Mouse (Mus musculus): ENCODE results near the gene Terb1.

Terb1 gene

DNA sequence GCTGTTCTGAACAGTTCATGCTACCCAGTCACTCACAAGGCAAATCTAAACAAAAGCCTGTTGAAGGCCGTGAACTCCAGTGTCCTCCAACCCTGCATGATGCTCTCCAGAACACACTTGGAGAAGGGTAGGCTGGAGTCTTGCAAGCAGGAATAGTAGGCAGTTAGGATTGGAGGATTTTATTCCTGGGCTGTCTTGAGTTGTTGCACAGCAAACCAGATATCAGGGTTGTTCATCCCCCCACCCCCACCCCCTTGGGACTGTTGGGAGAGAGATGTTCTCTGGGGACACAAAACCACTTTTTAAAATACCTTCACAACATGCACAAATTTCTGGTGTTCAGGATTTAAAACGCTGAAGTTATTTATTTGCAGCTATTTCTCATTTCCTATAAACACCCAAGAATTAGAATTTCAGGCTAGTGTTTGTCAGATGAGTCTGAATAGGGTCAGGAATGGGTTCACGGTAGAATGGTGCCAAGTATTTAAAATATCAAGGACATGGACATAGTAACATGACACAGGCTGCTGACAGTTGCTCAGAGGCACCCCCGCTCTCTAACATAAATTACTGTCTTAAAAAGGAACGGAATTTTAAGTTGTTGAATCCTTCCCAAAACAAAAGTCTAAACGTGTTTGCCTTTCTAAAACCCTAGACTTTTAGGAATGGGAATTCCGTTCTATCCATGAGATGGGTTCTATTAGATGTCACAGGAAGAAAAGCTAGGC lies 96.7 kb downstream of the Terb1 start:
- DNase-seq (ENCODE audit: low read depth, low spot score), result no peak

DNA sequence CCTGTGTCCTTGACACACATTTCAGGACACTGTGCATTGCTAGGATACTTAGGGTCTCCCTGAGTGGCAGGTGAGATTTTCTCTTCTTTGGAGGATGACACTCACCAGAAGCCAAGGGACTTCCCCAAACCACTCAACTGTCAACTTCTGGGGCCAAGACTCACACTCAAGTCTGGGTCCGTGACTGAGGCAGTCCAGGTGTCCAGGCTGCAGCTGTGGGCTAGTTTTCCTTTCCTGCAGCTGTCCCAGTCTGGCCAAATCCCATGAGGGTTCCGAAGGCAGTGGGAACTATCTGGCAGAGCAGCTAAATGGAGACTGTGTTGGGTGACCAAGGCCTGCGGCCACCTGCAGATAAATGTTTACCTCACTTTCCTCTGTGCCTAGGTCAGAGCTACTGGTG lies 97.7 kb downstream of the Terb1 start:
- no peak for DNase-seq (ENCODE audit: low read depth, low spot score)

DNA sequence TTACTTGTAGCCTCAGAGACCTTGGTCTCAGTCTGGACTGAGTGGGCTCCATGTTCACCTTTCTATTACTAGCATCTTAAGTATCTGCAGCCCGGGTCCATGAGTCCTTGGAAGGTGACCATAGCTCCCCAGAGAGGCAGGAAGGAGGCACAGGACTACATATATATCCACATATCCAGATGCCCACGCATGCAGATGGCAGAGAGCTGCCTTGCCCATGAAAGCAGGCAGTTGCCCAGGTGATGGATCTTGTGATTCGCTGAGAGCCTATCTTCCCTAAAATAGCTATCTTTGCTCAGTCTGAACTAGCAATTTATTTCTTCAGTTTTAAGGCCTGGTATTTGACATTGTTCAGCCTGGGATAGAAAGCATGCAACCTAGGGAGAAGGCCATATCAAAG lies 98.2 kb downstream of the Terb1 start:
- DNase-seq (ENCODE audit: low read depth, low spot score), result no peak

DNA sequence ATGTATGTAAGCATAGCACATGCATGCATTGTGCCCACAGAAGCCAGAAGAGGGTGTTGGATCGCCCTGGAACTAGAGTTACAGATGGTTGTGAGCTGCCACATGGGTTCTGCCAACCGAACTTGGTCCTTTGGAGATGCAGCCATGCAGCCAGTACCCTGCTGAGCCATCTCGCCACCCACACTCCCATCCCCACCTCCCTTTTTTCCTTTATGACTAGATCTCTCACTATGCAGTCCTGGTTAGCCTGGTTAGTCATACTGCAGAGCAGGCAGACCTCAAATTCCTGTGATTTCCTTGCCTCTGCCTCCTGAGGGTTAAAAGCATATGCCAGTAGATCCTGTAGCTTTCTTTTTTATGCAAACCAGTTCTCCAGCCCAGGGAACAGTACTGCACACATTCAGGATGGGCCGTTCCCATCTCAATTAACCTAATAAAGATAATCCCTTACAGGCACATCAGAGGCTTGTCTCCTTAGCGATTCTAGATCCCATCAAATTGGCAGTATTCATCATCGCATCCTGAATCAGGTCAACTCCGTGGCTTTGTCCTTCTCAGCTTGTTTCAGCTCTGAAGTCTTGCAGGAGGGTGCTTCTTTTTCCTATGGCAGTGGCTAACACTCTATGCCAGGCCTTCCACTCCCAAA lies 99.0 kb downstream of the Terb1 start:
- no peak for DNase-seq (ENCODE audit: low read depth, low spot score)

DNA sequence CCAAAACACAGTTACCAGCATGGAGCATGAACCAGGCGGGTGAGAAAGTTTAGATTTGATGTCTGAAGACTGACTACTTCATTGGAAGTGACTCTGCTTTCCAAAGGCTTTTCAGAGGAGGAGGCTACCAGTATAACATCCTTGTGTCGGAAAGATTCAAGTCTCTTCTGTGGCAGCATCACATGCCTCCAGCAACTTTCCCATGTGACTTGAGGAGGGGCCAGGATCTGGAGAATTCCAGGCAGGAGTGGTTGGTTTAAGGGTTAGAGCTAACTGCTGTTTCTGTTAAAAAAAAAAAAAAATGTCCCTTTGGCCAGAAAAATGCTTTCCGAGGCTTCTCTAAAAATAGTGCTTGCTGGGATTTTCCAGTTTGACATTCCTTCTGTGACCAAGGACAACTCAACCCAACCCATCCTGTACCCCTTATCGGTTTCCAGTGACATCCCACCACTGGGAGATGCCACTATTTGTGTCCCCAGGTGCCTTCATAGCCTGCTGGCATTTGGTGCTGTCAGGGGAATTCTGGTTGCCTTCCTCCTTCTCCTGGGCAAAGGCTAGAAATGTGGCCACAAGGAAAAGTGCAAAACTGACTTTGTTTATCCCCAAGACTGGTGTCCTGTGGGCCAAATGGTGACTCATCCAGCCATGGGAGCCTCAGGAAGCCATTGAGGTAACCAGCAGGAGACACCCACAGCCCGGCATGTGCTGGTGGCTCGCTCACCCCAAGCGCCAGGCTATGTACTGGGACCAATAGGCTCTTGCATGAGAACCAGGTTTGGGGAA lies 101.2 kb downstream of the Terb1 start:
- no peak for DNase-seq (ENCODE audit: low read depth, low spot score)

DNA sequence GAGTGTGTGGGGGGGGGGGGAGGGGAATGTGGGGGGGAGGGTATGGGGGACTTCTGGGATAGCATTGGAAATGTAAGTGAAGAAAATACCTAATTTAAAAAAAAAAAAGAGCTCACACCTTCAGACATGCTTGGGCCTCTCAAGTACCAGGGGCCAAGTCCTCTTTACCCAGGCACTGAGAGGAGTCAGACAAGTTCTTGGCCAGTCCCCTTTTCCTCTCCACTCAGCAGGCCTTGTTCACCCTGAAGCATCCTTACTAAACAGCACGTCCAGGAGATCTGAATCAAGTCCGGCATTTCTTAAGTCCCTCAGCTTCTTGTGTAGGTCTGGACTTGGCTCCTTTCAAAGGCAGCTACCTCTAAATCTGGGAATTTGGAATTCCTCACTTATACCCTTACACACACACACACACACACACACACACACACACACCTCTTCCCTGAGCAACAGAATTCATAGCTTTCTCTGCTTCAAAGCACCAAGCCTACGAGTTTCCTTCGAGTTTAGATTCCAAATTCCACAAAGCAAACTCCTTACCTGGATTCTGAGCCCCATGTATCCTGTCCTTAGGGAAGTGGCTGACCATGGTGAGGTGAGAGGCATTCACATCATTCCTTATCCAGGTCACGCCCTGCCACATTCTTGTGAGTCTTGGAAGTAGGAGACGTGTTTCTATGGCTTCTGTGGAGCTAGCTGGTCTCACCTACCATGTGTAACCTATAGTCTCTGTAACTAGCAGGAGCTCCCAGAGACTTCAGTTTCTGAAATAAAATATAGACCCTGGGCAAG lies 103.2 kb downstream of the Terb1 start:
- DNase-seq (ENCODE audit: low read depth, low spot score), result no peak

DNA sequence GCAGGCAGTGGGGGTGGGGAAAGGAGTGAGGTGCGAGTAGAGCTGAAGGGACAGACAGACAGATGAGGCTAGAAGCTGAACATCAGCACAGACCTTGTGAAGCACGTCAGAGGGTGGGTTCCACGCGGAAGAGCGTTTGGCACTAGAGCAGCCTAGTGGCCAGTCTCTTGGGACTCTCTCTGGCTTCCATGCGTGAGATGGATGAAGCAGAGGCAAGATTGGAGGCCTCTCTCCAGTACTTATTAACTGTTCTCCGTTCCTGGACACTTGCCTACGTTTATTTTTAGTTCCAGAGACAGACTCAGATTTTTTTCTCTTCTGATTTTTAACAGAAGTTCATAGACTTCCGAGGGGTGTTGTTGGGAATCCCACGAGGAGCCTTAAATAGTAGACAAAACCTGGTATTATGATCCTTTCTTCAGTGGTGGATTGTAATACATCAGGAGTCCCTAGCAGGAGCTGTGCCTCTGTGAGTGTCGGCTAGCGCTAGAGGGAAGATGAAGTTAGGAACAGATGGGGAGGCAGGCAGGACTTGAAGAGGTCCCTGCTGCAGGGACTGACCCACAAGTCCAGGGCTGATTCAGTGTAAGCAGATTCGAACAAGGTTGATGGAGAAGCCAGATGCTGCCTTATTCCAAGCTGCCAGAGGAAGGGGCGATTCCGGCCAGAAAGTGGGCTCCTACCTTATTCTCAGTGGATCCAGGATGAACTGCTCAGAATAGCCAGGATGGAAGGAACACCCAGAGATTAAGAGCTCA lies 104.1 kb downstream of the Terb1 start:
- DNase-seq (ENCODE audit: low read depth, low spot score), result no peak

DNA sequence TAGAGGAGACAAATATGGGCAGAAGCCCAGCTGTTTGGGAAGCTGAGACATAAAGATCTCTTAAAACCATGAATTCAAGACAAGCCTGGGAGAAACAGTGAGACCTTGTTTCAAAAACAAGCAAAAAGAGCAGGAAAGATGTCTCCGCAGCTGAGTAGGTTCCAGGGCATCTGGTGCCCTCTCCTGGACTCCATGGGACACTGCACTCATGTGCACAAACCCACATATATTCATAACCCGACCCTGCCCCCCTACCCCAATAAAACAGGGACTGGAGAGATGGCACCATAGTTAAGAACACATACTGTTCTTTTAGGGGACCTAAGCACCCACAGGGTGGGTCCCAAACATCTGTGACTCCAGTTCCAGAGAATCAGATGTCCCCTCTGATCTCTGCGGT lies 106.1 kb downstream of the Terb1 start:
- DNase-seq (ENCODE audit: low read depth, low spot score), result no peak
